Mouse (Mus musculus) CD8-positive naive resting alpha-beta T cell, adult 2 months (primary cell): ENCODE data around the gene Thbs2.
"Not testable (repeated sequence)": the region's sequence is repeated elsewhere in the genome, so short reads cannot be mapped to it uniquely, and the experiment has no call there.

ENCODE experiments used
- DNase-seq, 2 experiments: peaks; one replicate each; pipeline ENCODE4 v3.0.0; 2022; ENCODE audit warnings: low read depth in 2 of 2, low spot score in 2 of 2

The Thbs2 gene

GRCm38 (mm10) chr17:14635546-14636323 is 58.3 kb downstream of the Thbs2 start:
- DNase-seq, result no peak

- no peak for DNase-seq
These were observed 65.1 kb downstream of the Thbs2 start for GRCm38 (mm10) chr17:14628901-14629300.

- DNase-seq, result no peak
These were observed 66.2 kb downstream of the Thbs2 start for GRCm38 (mm10) chr17:14627828-14628338.

GRCm38 (mm10) chr17:14624433-14624832 is 69.6 kb downstream of the Thbs2 start:
- DNase-seq, result no peak

- DNase-seq, result not testable (repeated sequence)
These were observed 73.0 kb downstream of the Thbs2 start for GRCm38 (mm10) chr17:14621006-14621405.

- DNase-seq, result no peak
These were observed 74.0 kb downstream of the Thbs2 start for GRCm38 (mm10) chr17:14620037-14620436.

- DNase-seq, result no peak
These were observed 75.0 kb downstream of the Thbs2 start for GRCm38 (mm10) chr17:14619038-14619437.
